Mouse (Mus musculus): ENCODE measurements around the gene Tac2.

GRCm38 (mm10) chr10:127694636-127695035 is 29.6 kb upstream of the Tac2 start:
- TF ChIP-seq CTCF (IDR thresholded peaks at IDR 0.05; ENCODE audit: low read depth, low read length): no peak
- no peak for TF ChIP-seq POLR2A (IDR thresholded peaks at IDR 0.05; ENCODE audit: borderline replicate concordance, low read depth, low read length)
